Mouse (Mus musculus): ENCODE measurements around the gene Zfyve26. TPM values are rescaled to one million over a fixed set of nuclear protein-coding genes. Genes with fewer than 3 reads are reported as not detected.

The Zfyve26 gene
- 11.6 TPM for polyA plus RNA-seq (2014; fragmentation: Illumina TruSeq; extraction: RNeasy Lipid Tissue Mini Kit (QIAGEN cat#74804); ENCODE audit: low read depth, low replicate concordance)

GRCm38 (mm10) chr12:79296126-79296816 lies at the start of gene Zfyve26:
TSS of gene Zfyve26 (minus strand) at chr12:79296304.

GRCm38 (mm10) chr12:79297121-79297576 lies 1.0 kb upstream of the Zfyve26 start, which contains the start of gene Rad51b:
TSS of gene Rad51b (plus strand) at chr12:79297282.

GRCm38 (mm10) chr12:79208703-79209464 lies 87.2 kb downstream of the Zfyve26 start, which contains the start of gene Rdh12:
TSS of gene Rdh12 (plus strand) at chr12:79208914.

GRCm38 (mm10) chr12:79192193-79192592 lies 103.9 kb downstream of the Zfyve26 start, which contains the start of gene Rdh11:
TSS of gene Rdh11 (minus strand) at chr12:79192293.

Other genes starting within 250 kb of the Zfyve26 start
- 8.3 TPM for gene Pigh, start 206.7 kb downstream of the Zfyve26 start, polyA plus RNA-seq (2014; fragmentation: Illumina TruSeq; extraction: RNeasy Lipid Tissue Mini Kit (QIAGEN cat#74804); ENCODE audit: low read depth, low replicate concordance)
- gene Arg2, start 165.5 kb downstream of the Zfyve26 start, polyA plus RNA-seq (2014; fragmentation: Illumina TruSeq; extraction: RNeasy Lipid Tissue Mini Kit (QIAGEN cat#74804); ENCODE audit: low read depth, low replicate concordance): 0.37 TPM
- 64.3 TPM for gene Vti1b, start 123.6 kb downstream of the Zfyve26 start, polyA plus RNA-seq (2014; fragmentation: Illumina TruSeq; extraction: RNeasy Lipid Tissue Mini Kit (QIAGEN cat#74804); ENCODE audit: low read depth, low replicate concordance)
- gene Rdh11, start 104.0 kb downstream of the Zfyve26 start, polyA plus RNA-seq (2014; fragmentation: Illumina TruSeq; extraction: RNeasy Lipid Tissue Mini Kit (QIAGEN cat#74804); ENCODE audit: low read depth, low replicate concordance): 88.6 TPM
- gene Rdh12, start 87.4 kb downstream of the Zfyve26 start, polyA plus RNA-seq (2014; fragmentation: Illumina TruSeq; extraction: RNeasy Lipid Tissue Mini Kit (QIAGEN cat#74804); ENCODE audit: low read depth, low replicate concordance): not detected
- gene Rad51b, start 978 bp upstream of the Zfyve26 start, polyA plus RNA-seq (2014; fragmentation: Illumina TruSeq; extraction: RNeasy Lipid Tissue Mini Kit (QIAGEN cat#74804); ENCODE audit: low read depth, low replicate concordance): 2.3 TPM

All from liver, adult 10 weeks (tissue).